Mouse (Mus musculus) embryonic facial prominence, embryonic 11.5 days (tissue): ENCODE measurements around the gene Kif13a. TPM values are rescaled to one million over a fixed set of nuclear protein-coding genes. Genes with fewer than 3 reads are reported as not detected.

Experiments
- ATAC-seq: fragments of 200-750 bp; cut with Nextera tagmentation; replicated peaks from 2 replicates; pipeline ENCODE4 v1.8.0; 2017; ENCODE audit warnings: low read depth; ENCODE audit not compliant: insufficient number of reproducible peaks, low FRiP score, low TSS enrichment
- DNase-seq: peaks from one replicate; pipeline ENCODE4 v3.0.0-alpha.2; 2015; ENCODE audit warnings: low spot score
- H3K27ac ChIP-seq: fragments of 300-500 bp; sonication (generic); replicated peaks from 2 replicates; pipeline ENCODE4 v1.5.1; 2014; ENCODE audit warnings: mild to moderate bottlenecking, low read depth, low read length, control low read depth
- H3K27me3 ChIP-seq: fragments of 300-500 bp; sonication (generic); 2 replicates; pipeline ENCODE4 v1.6.1; 2014; ENCODE audit warnings: mild to moderate bottlenecking, low read length, moderate library complexity, mixed read lengths; ENCODE audit not compliant: control insufficient read depth, insufficient read depth
- H3K36me3 ChIP-seq: fragments of 300-500 bp; sonication (generic); replicated peaks from 2 replicates; pipeline ENCODE4 v1.6.1; 2014; ENCODE audit warnings: low read depth, mild to moderate bottlenecking, low read length, moderate library complexity, mixed read lengths; ENCODE audit not compliant: control insufficient read depth, insufficient read depth
- H3K4me1 ChIP-seq: fragments of 300-500 bp; sonication (generic); 2 replicates; pipeline ENCODE4 v1.6.1; 2014; ENCODE audit warnings: low read length, mixed read lengths; ENCODE audit not compliant: control insufficient read depth, insufficient read depth
- H3K4me2 ChIP-seq: fragments of 300-500 bp; sonication (generic); 2 replicates; pipeline ENCODE4 v1.6.1; 2014; ENCODE audit warnings: low read depth, mild to moderate bottlenecking, control low read depth, low read length, moderate library complexity
- H3K4me3 ChIP-seq: fragments of 300-500 bp; sonication (generic); 2 replicates; pipeline ENCODE4 v1.5.1; 2014; ENCODE audit warnings: low read depth, low read length, control low read depth
- H3K9ac ChIP-seq: fragments of 300-500 bp; sonication (generic); replicated peaks from 2 replicates; pipeline ENCODE4 v1.6.1; 2014; ENCODE audit warnings: mild to moderate bottlenecking, control low read depth, low read length
- H3K9me3 ChIP-seq: fragments of 300-500 bp; sonication (generic); replicated peaks from 2 replicates; pipeline ENCODE4 v1.6.1; 2016; ENCODE audit warnings: mild to moderate bottlenecking, low read length, inconsistent platforms, mixed read lengths; ENCODE audit not compliant: control insufficient read depth
- WGBS: fragments of 180-500 bp; shearing (Covaris S2); extraction: QIAGEN DNeasy Blood & Tissue Kit; methylation state at CpG from one replicate; pipeline ENCODE4 v1.1.7; 2014; 5-methylcytosine and 5-hydroxymethylcytosine counted together
- polyA plus RNA-seq: library from polyadenylated mRNA; unstranded; fragments of >200 nt; fragmentation: Nextera tagmentation; extraction: Ambion mirVana; gene quantifications from 2 replicates; pipeline ENCODE4 v1.2.1, GENCODE M21; 2014

The Kif13a gene
- polyA plus RNA-seq, 1 experiment from 2014 or later: 19.1 TPM

DNA sequence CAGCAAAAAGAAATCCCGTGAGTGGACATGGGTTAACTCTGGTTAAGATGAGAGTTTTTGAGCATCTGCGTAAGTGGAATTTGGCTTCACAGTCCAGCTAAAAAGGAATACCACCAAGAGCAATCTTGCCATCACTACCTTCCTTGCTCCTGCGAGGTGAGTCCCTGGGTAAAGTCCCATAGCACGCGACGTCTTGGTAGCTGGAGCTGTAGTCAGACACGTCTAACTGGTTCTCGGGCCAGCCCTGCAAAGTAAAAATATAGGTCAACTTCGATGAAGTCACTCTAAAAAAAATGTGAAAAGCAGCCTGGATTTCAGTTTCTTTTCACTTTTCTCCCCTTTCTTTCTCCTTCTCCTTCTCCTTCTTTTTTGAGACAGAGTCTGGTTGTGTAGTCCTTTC is 166.5 kb downstream of the Kif13a start:
- no peaks in the 10 kb centered on the region for H3K4me1 ChIP-seq
- peaks cover under 1% of the 10 kb centered on the region; the same call in 1 of the 2 replicates for H3K36me3 ChIP-seq
- H3K27ac ChIP-seq: no peak overlapping the region
- 95% methylated on average over 9 of the region's 9 CpGs for WGBS
- no peaks in the 10 kb centered on the region for H3K9me3 ChIP-seq
- no peak overlapping the region for H3K4me2 ChIP-seq
- DNase-seq: no peak
- H3K4me3 ChIP-seq: no peak overlapping the region
- ATAC-seq: no peak
- no peak overlapping the region for H3K9ac ChIP-seq
- H3K27me3 ChIP-seq: no peaks in the 10 kb centered on the region

DNA sequence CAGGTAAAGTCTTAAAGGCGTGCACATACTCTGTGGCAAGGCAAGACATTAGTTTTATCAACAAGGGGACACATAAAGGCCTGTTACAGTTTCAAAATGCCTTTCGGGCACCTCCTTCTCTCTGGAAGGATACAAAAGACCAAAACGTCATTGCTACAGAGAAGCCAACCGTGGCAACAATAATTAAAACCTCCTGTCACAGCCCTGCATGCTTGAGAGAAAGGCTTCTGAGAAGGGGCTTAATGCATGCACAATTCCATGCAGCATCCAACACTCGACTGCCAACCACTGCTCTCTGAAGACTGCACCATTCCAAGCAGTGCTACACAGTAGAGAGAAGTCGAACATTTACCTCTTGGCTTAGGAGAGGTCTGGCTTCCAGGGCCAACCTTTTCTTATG is 168.7 kb downstream of the Kif13a start:
- 52% methylated on average over 6 of the region's 6 CpGs for WGBS
- H3K9ac ChIP-seq: no peak overlapping the region
- no peaks in the 10 kb centered on the region for H3K4me1 ChIP-seq
- H3K36me3 ChIP-seq: no peaks in the 10 kb centered on the region
- no peak overlapping the region for H3K4me3 ChIP-seq
- no peak overlapping the region for H3K4me2 ChIP-seq
- no peaks in the 10 kb centered on the region for H3K27me3 ChIP-seq
- no peaks in the 10 kb centered on the region for H3K9me3 ChIP-seq
- peak; percentile 63 for DNase-seq
- ATAC-seq: no peak
- no peak overlapping the region for H3K27ac ChIP-seq

DNA sequence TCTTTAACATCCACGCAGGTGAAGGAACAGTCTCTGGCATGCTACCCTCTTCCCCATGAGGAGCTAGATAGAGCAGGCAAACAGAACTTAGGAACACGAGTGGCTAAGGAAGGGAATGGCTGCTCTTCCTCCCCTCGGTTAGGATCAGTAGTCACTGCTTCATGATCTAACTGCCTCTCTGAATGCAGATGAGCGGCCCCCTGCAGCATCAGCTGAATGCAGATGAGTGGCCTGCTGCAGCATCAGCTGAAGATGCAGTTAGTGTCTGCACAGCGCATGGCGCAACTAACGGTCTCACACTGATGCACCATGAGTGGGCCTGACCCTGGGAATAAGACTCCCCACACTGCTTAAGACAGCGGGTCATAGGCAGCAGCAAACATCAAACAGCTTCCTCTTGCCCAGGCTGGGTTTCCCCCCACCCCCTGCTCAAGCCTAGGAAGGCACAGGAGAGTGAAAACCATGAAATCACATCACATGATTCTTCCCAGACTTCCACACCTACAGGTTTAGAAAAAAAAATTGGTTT is 170.3 kb downstream of the Kif13a start:
- no peaks in the 10 kb centered on the region for H3K36me3 ChIP-seq
- 71% methylated on average over 8 of the region's 8 CpGs for WGBS
- H3K9me3 ChIP-seq: no peaks in the 10 kb centered on the region

DNA sequence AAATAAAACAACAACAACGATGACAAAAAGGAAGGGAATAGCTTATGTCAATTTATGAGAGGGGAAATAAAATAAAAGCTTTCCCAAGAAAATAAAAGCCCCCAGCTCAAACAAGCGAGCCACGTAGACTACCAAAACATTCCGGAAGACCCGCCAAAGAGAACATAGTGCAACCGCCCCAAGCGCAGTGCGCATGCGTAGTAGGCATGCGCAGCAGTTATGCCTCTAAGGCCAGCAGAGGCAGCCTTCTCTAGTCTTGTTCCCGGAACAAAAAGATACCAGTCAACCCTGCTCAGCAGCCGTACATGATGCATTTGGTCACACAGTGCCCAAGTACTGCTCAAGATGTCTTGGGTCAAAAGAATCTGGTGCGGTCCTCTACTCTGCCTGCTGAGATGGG is 171.0 kb downstream of the Kif13a start:
- no peaks in the 10 kb centered on the region for H3K9me3 ChIP-seq
- H3K4me1 ChIP-seq: no peaks in the 10 kb centered on the region
- ATAC-seq (no peak), DNase-seq (no peak)
- H3K27ac ChIP-seq: no peak overlapping the region
- H3K9ac ChIP-seq: no peak overlapping the region
- no peaks in the 10 kb centered on the region for H3K27me3 ChIP-seq
- H3K4me2 ChIP-seq: no peak overlapping the region
- H3K4me3 ChIP-seq: no peak overlapping the region
- WGBS: 93% methylated on average over 13 of the region's 13 CpGs
- no peaks in the 10 kb centered on the region; the same call in 1 of the 2 replicates for H3K36me3 ChIP-seq

More for the DNA sequence above, 170.3 kb downstream of the Kif13a start:
- ATAC-seq (no peak), DNase-seq (no peak)
- no peak overlapping the region for H3K4me2 ChIP-seq
- no peak overlapping the region for H3K9ac ChIP-seq
- no peak overlapping the region for H3K27ac ChIP-seq
- no peak overlapping the region for H3K4me3 ChIP-seq
- H3K4me1 ChIP-seq: no peaks in the 10 kb centered on the region
- H3K27me3 ChIP-seq: no peaks in the 10 kb centered on the region

DNA sequence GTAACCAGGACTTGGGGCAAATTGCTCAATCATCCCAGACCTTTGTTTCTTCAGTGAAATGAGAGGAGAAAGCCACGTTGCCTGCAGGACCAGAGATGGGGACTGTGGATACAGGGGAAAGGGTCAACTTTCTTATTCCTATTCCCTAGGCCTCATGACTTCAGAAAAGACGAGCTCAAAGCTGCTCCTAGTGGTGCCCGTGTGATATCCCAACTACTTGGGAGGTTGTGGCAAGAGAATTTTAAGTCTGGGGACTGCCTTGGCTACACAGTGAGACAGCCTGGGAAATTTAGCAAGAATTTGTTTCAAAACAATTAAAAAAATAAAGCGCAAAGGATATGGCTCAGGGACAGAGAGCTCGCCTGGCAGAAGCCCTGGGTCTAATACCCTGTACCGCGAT is 171.7 kb downstream of the Kif13a start:
- Histone ChIP-seq H3K4me3 (no peak overlapping the region), H3K4me1 (no peaks in the 10 kb centered on the region), H3K27ac (no peak overlapping the region), H3K9ac (no peak overlapping the region), H3K9me3 (no peaks in the 10 kb centered on the region), H3K27me3 (no peaks in the 10 kb centered on the region), H3K4me2 (no peak overlapping the region), H3K36me3 (no peaks in the 10 kb centered on the region; the same call in 1 of the 2 replicates)
- 89% methylated on average over 7 of the region's 7 CpGs for WGBS
- ATAC-seq: no peak
- DNase-seq: no peak

DNA sequence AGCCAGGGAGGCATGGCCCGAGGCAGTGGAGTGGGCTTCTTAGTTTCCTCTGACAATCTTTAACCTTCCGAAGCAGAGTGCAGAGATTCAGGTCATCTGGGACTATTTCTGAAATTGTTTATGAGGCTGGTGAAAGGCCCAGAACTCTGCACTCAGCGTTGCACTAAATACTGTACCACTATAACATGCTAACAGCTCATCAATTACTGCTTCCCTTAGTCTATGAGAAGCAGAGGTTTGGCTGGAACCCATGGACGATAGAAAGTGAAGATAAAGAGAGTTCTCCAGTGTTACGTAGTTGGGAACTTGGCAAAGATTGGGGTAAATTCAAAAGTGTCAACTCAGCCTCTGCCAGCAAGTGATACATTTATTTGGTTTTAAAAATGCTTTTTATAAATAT is 176.4 kb downstream of the Kif13a start:
- H3K4me2 ChIP-seq: no peak overlapping the region
- DNase-seq (no peak), ATAC-seq (no peak)
- no peak overlapping the region for H3K4me3 ChIP-seq
- no peaks in the 10 kb centered on the region for H3K4me1 ChIP-seq
- H3K9ac ChIP-seq: no peak overlapping the region
- H3K36me3 ChIP-seq: no peaks in the 10 kb centered on the region; the same call in 1 of the 2 replicates
- WGBS: 84% methylated on average over 5 of the region's 5 CpGs
- H3K27me3 ChIP-seq: no peaks in the 10 kb centered on the region
- no peak overlapping the region for H3K27ac ChIP-seq
- no peaks in the 10 kb centered on the region for H3K9me3 ChIP-seq

DNA sequence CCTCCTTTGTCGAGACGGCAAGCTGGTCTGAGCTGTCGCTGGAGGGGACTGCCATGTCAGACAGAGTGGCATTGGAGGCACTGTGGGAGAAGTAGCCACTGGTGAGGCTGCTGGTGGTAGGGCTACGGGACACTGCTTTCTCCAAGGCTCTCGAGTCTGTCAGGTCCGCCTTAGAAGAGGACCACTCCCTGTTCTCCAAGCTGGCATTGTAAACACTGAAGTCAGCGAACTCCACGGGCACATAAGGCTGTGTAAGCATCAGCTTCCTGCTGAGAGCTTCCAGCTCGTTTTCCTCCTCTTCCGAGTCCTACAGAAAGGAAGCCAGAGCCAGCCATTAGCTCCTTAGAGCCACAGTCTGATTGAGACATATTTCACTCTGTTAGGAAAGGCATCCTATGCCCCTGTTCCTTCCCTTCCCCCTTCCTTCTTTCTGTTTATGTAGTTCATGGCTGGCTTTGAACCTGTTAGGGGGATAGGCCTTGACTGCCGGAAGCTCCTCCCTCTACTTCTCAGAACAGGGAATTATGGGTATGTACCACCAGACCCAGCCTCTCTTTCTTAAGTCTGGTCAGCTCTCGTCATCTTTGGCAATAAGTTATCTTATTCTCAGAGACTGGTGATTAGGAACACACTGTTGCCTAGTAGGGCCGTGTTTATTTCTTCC is 177.0 kb downstream of the Kif13a start:
- ATAC-seq (no peak), DNase-seq (no peak)
- Histone ChIP-seq H3K27me3 (no peaks in the 10 kb centered on the region), H3K36me3 (no peaks in the 10 kb centered on the region; the same call in 1 of the 2 replicates), H3K4me3 (no peak overlapping the region), H3K9ac (no peak overlapping the region), H3K4me2 (no peak overlapping the region), H3K4me1 (no peaks in the 10 kb centered on the region), H3K9me3 (no peaks in the 10 kb centered on the region), H3K27ac (no peak overlapping the region)
- WGBS: 84% methylated on average over 13 of the region's 13 CpGs

DNA sequence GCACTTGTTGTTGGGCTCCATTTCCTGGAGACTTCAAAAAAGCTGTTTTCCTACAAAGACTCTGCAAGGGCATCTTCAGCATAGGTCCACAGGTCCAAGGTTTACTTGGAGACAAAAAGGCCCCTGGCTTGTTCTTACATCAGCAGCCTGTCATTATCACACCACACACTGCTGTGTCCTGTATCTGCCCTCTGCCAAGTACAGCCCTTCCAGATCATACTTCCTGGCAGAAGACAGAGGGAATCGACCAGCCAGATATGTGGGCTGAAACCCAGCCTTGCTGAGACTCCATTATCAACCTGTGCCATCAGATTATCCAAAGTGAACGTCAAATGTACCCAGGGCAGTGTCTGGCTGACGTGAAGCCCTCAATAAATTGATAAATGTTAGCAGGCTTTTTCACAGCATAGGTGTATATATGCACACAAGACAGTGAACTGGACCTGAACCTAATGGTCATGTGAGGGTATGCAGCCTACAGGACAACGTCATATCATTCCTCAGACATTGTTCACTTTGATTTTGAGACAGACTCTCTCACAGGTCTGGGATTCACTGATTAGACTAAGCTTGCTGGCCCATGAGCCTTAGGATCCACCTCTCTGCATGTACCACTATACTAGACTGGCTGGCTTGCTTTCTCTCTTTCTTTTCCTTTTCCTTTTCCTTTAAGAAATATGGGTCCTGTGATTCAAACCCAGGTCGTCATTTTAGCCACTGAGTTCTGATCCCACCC is 181.4 kb downstream of the Kif13a start:
- no peak for ATAC-seq
- H3K4me3 ChIP-seq: no peak overlapping the region
- no peaks in the 10 kb centered on the region for H3K9me3 ChIP-seq
- 82% methylated on average over 5 of the region's 5 CpGs for WGBS
- H3K27me3 ChIP-seq: no peaks in the 10 kb centered on the region
- no peaks in the 10 kb centered on the region for H3K4me1 ChIP-seq
- H3K36me3 ChIP-seq: no peaks in the 10 kb centered on the region
- no peak overlapping the region for H3K27ac ChIP-seq
- H3K4me2 ChIP-seq: no peak overlapping the region
- DNase-seq: no peak
- H3K9ac ChIP-seq: no peak overlapping the region
